Mouse (Mus musculus) small intestine, adult 2 months (tissue): ENCODE results near the gene Ces1h.

Experiments
- CTCF ChIP-seq: fragments of 200-500 bp; IDR thresholded peaks from 2 replicates; pipeline ENCODE4 v1.5.1; 2012; ENCODE audit warnings: low read depth, mild to moderate bottlenecking, control low read depth, inconsistent platforms, low read length, moderate library complexity, mixed read lengths; ENCODE audit not compliant: insufficient replicate concordance, insufficient read length; ENCODE audit errors: extremely low read depth
- POLR2A ChIP-seq: fragments of 200-500 bp; IDR thresholded peaks from 2 replicates; pipeline ENCODE4 v1.6.1; 2012; ENCODE audit warnings: low read depth, mild to moderate bottlenecking, control low read depth, inconsistent platforms, low read length, moderate library complexity

- TF ChIP-seq CTCF (no peak), POLR2A (no peak)
Measured at GRCm38 (mm10) chr8:93427195-93427594, 47.7 kb upstream of the Ces1h start.
